20 mouse cellular contexts compared by ENCODE assay signal in genomic region chr16:48410125-48410524, GRCm38 (mm10). TPM values are rescaled to one million over a fixed set of nuclear protein-coding genes. Genes with fewer than 3 reads are reported as not detected.
"Had no signal": no experiment of that assay in that cellular context is flagged by ENCODE, and none has a peak within 500 bp of the region (broad histone marks: within the 10 kb centered on the region; RNA-seq: fewer than 3 reads in every experiment).

No protein-coding gene starts in this region.

- H3K27ac ChIP-seq: hindbrain, embryonic 15.5 days; left cerebral cortex, adult 2 months; limb, embryonic 10.5 days; liver, embryonic 12.5 days; midbrain, embryonic 12.5 days had no signal

- H3K27me3 ChIP-seq: hindbrain, embryonic 15.5 days; liver, embryonic 12.5 days; midbrain, embryonic 12.5 days had no signal

- H3K4me1 ChIP-seq: hindbrain, embryonic 15.5 days; liver, embryonic 12.5 days; midbrain, embryonic 12.5 days had no signal

- H3K36me3 ChIP-seq: hindbrain, embryonic 15.5 days; limb, embryonic 10.5 days; liver, embryonic 12.5 days; midbrain, embryonic 12.5 days had no signal

- H3K9me3 ChIP-seq: hindbrain, embryonic 15.5 days; limb, embryonic 10.5 days; liver, embryonic 12.5 days; midbrain, embryonic 12.5 days had no signal

- DNase-seq: kidney, adult 2 months; lung, postnatal 36 days; spleen, adult 18-20 months; thymus, adult 18-20 months; thymus, postnatal 14 days had no signal

- H3K9ac ChIP-seq: hindbrain, embryonic 15.5 days; liver, embryonic 12.5 days; midbrain, embryonic 12.5 days had no signal

- H3K4me2 ChIP-seq: hindbrain, embryonic 15.5 days; liver, embryonic 12.5 days; midbrain, embryonic 12.5 days had no signal

- H3K4me3 ChIP-seq: hindbrain, embryonic 15.5 days; left cerebral cortex, adult 2 months; limb, embryonic 10.5 days; liver, embryonic 12.5 days; midbrain, embryonic 12.5 days had no signal

- ATAC-seq: liver, embryonic 12.5 days; midbrain, embryonic 16.5 days had no signal

RNA-seq across cellular contexts. Expression of gene Gm5485, which starts 2.1 kb away (rescaled TPM):
- total RNA-seq: layer of hippocampus, adult 8-10 months; layer of hippocampus, postnatal 25 days; left cerebral cortex, adult 2 months; left cerebral cortex, postnatal 14 days; megakaryocyte, adult 5-6 weeks had no signal
- polyA plus RNA-seq: hindbrain, embryonic 11.5 days; hindbrain, embryonic 15.5 days; kidney, adult 2 months; limb, embryonic 10.5 days; limb, embryonic 14.5 days; liver, embryonic 12.5 days; liver, embryonic 16.5 days; midbrain, embryonic 12.5 days; midbrain, embryonic 16.5 days; neural tube, embryonic 14.5 days had no signal

RNA-seq across cellular contexts. Expression of gene Morc1, which starts 20.9 kb away (rescaled TPM):
- total RNA-seq: left cerebral cortex, adult 2 months; megakaryocyte, adult 5-6 weeks had no signal
- polyA plus RNA-seq: hindbrain, embryonic 11.5 days; large intestine, adult 2 months; limb, embryonic 10.5 days; liver, embryonic 12.5 days; liver, embryonic 16.5 days; midbrain, embryonic 12.5 days had no signal
